ENCODE assay signal across 9 mouse cellular contexts in the genomic region with DNA sequence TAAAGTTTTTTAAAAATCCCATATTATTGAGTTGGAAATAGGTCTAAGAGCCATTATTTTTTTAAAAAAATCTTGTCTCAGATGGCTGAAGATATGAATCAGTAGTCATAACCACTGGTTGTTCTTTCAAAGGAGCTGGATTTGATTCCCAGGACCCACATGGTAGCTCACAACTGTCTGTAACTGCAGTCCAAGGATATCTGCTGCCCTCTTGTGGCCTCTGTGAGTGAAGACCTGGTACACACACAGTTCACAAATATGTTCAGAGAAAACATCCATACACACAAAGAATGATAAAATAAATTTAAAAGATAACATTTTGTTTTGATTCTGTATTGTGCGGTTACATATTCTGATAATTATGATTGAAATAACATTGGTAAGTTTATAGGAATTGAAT.
DNase-seq lines count a peak whose midpoint lies in the region; ATAC-seq and TF ChIP-seq lines count a peak whose summit lies in the region.
"Had no signal": no experiment of that assay in that cellular context is flagged by ENCODE, and none has a peak within 500 bp of the region (broad histone marks: within the 10 kb centered on the region; RNA-seq: fewer than 3 reads in every experiment).

No protein-coding gene starts in this region.

- H3K27me3 ChIP-seq in heart, adult 2 months (ENCODE audit: control insufficient read depth, insufficient read depth, low read length) = no peaks in the 10 kb centered on the region
- H3K27me3 ChIP-seq in heart, embryonic 12.5 days (replicated peaks) = no peaks in the 10 kb centered on the region
- H3K27me3 ChIP-seq: limb, embryonic 15.5 days had no signal

- TF ChIP-seq EP300 in heart, adult 2 months (IDR thresholded peaks at IDR 0.05; ENCODE audit: insufficient read depth, low read depth, low read length) = no peak

- H3K9me3 ChIP-seq in heart, embryonic 12.5 days (replicated peaks) = no peaks in the 10 kb centered on the region
- H3K9me3 ChIP-seq: limb, embryonic 15.5 days had no signal

- H3K9ac ChIP-seq in heart, adult 2 months (ENCODE audit: low read depth, low read length) = no peak overlapping the region
- H3K9ac ChIP-seq in heart, embryonic 12.5 days = no peak overlapping the region
- H3K9ac ChIP-seq: limb, embryonic 15.5 days had no signal

- no peak overlapping the region for H3K4me2 ChIP-seq in heart, embryonic 12.5 days
- H3K4me2 ChIP-seq: limb, embryonic 15.5 days had no signal

- no peak overlapping the region for H3K4me3 ChIP-seq in heart, adult 2 months
- no peak overlapping the region for H3K4me3 ChIP-seq in heart, embryonic 12.5 days
- H3K4me3 ChIP-seq: limb, embryonic 15.5 days had no signal

- H3K36me3 ChIP-seq in heart, adult 2 months (ENCODE audit: control insufficient read depth, insufficient read depth, low read length) = no peaks in the 10 kb centered on the region
- no peaks in the 10 kb centered on the region for H3K36me3 ChIP-seq in heart, embryonic 12.5 days
- H3K36me3 ChIP-seq: limb, embryonic 15.5 days had no signal

- no peak for ATAC-seq in heart, embryonic 12.5 days (ENCODE audit: insufficient number of reproducible peaks, low FRiP score)

- TF ChIP-seq CTCF in heart, adult 2 months (IDR thresholded peaks at IDR 0.05) = peak; percentile 57

- no peak for DNase-seq in heart, adult 2 months
- peak; percentile 7 for DNase-seq in lung, postnatal 14 days
- no peak for DNase-seq in lung, postnatal 10 days
- DNase-seq in ZHBTc4 (ENCODE audit: low read depth, low spot score) = peak; percentile 65
- DNase-seq in retina, embryonic 14.5 days (ENCODE audit: low spot score) = peak; percentile 20
- no peak for DNase-seq in thymus, postnatal 4 days
- no peak for DNase-seq in thymus, postnatal 14 days

- WGBS in heart, adult 2 months = 86% methylated on average over 1 of the region's 1 CpGs
- 81% methylated on average over 1 of the region's 1 CpGs for WGBS in heart, embryonic 12.5 days

- H3K4me1 ChIP-seq in heart, adult 2 months (ENCODE audit: control insufficient read depth, insufficient read depth, low read length) = no peaks in the 10 kb centered on the region
- H3K4me1 ChIP-seq in heart, embryonic 12.5 days (replicated peaks) = no peaks in the 10 kb centered on the region
- H3K4me1 ChIP-seq: limb, embryonic 15.5 days had no signal

- intact Hi-C loops in heart, adult 2 months (cut with DNase I) = no loop called here

- no peak for TF ChIP-seq POLR2A in heart, adult 2 months (IDR thresholded peaks at IDR 0.05; ENCODE audit: insufficient read depth, low read depth, low read length)

- H3K79me2 ChIP-seq in heart, adult 2 months (replicated peaks; ENCODE audit: control insufficient read depth, insufficient read depth, low read length) = no peaks in the 10 kb centered on the region

- H3K27ac ChIP-seq in heart, adult 2 months = no peak overlapping the region
- H3K27ac ChIP-seq in heart, embryonic 12.5 days (ENCODE audit: poor library complexity, severe bottlenecking) = no peak overlapping the region
- H3K27ac ChIP-seq: limb, embryonic 15.5 days had no signal

Comparison
In these comparisons a context has a peak if more than half of its experiments do, and no peak if none do; other contexts are left out.
1. DNase-seq: peak in lung, postnatal 14 days (single experiment), ZHBTc4 (single experiment) and retina, embryonic 14.5 days (single experiment); none in heart, adult 2 months (0 of 2), lung, postnatal 10 days (single experiment), thymus, postnatal 4 days (single experiment) and thymus, postnatal 14 days (single experiment).